Mouse (Mus musculus): ENCODE results near the gene Qrich1.

Gene Qrich1

DNA sequence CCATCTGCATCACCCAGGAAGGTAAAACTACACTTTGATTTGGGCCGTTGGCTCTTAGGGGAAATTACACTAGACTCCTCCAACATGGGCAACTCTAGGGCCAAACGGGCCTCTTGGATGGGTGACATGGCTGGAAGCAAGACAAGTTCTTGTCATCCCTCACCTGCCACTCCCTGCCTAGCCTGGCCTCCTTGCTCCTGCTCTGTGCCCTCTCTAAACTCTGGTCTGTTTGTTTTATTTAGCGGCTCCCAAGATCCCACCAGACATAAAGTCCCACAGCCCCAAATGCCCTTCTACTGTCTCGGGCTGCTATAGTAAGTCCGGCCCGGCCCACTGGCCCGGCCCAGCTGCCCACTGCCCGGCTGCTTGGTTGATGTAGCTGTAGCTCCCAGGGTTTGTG lies 47.1 kb downstream of the Qrich1 start:
- CTCF ChIA-PET, result no interaction called here

DNA sequence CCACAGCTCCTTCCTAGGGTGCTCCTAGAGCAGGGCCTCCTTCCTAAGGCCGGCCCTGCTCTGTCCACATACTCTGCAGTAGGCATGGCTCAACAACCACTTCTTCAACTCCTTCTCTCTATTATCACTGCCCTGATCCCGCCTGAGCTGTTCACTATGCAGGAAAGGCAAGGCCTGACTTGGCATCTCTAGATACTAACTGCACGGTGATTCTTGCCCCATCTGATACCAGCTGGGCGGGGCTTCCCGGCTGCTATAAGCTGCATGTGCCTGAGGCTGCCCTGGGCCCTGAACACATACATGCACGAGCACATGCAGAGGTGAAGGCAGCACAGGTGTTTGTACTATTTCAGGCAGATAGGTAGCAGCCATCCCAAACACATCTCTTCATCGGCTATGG lies 47.5 kb downstream of the Qrich1 start:
- CTCF ChIA-PET, result no interaction called here

DNA sequence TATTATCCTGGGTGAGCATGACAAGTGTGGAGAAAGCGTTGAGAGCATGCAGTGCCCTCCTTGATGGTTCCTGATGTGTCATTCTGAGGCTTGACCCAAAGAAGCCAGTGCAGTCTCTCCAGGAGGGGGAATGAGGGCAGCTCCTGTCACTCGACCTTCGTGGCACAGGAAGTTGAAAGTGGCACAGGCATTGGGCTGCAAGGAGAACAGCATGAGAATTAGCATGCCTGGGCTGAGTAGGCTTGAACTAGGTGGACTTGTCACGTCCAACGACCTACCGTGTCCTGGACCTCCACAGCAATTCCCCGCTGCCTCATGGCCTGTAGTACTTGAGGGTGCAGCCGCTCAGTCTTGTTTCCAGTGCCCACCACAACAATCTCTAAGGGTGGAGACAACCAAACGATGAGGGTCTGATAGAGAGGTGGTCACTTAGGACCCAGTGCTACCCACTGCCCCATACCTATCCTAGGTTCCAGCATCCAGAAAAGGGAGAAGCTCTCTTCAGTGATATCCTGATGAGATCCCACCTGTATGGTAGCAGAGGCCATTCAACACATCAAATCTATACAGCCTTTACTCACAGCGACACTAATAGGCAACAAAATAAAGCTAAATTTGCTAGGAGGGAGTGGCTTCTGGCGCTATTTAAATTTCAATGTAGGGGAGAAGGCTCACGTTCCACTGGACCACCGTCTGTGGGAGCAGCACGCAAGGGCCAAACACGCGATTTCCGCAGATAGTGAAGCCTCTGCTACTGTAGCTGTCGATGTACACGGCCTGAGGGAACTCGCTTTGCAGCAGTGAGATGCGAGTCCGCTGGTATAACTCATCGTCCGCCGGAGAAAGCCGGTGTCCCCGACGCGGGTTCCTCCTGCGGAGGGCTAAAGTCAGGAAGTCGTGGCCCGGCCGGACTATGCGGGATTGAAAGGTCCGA lies 49.5 kb downstream of the Qrich1 start:
- CTCF ChIA-PET, result interaction anchor here (0.5 to 0.9 kb wide), 3 partner anchors 373 to 1016 kb away, joined by 3 to 7 read pairs (median 3); no protein-coding TSS in a partner anchor

DNA sequence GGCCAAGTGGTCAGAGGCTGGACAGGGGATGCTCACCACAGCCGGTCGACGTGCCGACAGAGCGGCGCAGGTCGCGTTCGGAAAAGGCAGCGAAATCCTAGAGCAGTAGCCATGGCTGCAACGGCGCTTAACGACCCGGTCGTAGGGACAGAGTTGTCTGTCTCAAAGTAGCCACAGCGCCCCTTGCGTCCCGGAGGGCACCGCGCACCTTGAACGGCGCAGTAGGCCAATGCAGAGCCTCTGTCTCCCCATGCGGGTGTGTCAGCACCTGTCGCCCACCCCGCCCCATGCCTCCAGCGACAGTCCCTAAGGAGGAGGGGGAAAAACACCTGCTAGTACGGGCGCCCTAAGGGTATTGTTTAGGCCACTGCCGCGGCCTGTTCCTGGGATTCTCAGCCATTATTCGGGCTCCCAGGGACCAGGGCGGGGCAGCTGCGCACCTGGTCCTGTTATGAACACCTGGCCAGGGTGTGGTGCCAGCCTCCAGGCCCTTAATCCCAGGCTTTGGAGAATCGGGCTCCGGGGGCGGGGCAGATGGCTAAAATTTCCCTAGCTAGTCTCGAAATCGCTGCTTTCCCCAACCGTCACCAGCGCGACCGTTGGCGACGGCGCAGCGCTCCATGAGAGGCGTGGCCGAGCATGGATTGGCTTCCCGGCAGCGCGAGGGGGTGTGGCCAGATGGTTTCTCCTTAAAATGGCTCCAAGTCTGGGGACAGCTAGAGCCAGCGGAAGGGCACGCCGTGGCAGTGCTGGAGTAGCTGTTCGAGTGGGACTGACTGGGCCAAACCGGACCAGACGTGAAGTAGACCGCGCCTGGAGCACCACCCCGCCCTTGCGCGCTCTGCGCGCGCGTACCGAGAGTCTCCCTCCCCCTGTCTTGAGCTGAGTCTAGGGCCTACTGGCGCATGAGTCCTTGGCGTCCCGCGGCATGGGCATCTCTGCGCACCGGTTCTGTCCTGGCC lies 50.5 kb downstream of the Qrich1 start, which contains the start of gene Ndufaf3:
Gene Ndufaf3, minus strand, starts transcription at position 620 of the 962 bp plus-strand sequence.
- CTCF ChIA-PET, result interaction anchor here (0.5 to 0.6 kb wide), 3 partner anchors 36 to 1017 kb away, joined by 3 to 7 read pairs (median 3); no protein-coding TSS in a partner anchor

DNA sequence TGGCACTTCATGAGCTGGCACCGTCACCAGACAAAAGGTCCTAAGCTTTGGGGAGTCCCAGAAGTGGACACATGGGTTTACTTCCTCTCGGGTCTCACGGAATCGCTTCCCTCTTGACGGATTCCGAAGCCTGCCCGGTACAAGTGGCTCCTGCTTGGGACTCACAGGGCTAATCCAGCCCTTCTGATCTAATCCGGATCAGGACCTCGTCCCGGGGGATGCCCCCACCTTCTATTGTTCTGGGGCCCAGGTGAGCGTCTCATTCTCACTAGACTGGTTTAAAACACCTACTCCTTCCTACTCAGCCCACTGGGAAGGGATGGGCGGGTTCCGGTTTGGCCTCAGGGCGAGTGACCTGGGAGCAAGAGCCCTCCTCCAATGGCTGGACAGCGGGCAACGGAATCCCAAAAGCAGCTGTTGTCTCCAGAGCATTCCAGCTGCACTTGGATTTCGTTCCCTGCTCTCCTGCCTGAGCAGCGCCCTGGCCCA lies 51.4 kb downstream of the Qrich1 start:
- CTCF ChIA-PET, result interaction anchor here (0.6 kb wide), 1 partner anchor 37 kb away, joined by 3 read pairs; no protein-coding TSS in a partner anchor

DNA sequence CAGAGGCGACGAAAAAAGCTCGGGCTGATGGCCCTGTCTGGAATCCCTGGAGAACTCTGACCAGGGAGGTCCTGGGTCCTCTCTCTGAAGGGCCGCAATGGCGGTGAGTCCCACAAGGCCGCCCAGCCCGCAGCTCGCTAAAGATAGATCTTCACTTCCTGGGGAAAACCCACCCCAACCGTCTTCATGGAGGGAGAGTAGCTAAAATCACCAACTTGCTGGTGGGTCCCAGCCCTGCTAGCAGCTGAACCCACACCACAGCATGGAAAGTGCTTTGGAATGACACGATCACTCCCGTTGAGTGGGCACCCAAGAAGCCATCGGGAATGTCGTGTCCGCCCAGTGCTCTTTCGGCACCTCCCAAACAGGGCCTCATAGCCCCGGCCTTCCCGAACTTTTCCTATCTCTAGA lies 51.9 kb downstream of the Qrich1 start:
- CTCF ChIA-PET, result no interaction called here

DNA sequence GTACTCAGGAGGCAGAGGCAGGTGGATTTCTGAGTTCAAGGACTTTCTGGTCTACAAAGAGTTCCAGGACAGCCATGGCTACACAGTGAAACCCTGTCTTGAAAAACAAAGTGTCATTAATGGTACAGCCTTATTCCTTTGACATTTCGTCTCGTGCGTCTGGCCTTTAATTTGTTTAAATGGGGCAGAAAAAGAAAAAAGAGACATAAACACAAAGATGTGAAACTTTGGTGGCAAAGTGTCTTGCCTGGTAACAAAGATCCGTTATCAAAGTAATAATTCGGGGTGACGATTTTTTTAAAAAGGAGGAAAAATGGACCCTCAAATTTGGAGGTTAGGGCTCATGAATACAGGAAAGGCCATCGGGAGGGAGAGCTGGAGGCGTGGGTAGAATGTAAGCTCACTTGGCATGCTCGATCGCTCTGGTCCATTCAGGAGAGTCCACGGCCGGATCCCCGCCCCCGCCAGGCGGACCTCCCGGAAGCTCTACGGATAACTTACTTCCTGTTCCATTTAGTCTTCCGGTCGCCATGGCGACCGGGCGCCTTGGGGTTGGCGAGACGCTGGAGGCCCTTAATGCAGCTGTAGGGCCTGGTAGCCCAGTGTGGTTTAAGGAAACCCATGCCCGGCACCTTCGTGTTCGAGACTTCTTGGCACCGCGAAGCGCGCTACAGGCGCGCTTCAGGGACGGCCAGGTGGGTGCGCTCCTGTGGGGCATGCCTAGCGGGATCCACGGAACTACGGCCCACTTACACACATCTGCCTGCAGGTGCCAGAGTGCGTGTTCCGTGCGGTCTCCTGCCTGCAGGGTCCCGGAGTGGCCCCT lies 53.0 kb downstream of the Qrich1 start, which contains the start of gene Dalrd3:
Gene Dalrd3, plus strand, starts transcription at position 506 of the 826 bp plus-strand sequence.
- CTCF ChIA-PET, result interaction anchor here (0.5 to 0.6 kb wide), 2 partner anchors 44 to 224 kb away, joined by 3 read pairs; no protein-coding TSS in a partner anchor

DNA sequence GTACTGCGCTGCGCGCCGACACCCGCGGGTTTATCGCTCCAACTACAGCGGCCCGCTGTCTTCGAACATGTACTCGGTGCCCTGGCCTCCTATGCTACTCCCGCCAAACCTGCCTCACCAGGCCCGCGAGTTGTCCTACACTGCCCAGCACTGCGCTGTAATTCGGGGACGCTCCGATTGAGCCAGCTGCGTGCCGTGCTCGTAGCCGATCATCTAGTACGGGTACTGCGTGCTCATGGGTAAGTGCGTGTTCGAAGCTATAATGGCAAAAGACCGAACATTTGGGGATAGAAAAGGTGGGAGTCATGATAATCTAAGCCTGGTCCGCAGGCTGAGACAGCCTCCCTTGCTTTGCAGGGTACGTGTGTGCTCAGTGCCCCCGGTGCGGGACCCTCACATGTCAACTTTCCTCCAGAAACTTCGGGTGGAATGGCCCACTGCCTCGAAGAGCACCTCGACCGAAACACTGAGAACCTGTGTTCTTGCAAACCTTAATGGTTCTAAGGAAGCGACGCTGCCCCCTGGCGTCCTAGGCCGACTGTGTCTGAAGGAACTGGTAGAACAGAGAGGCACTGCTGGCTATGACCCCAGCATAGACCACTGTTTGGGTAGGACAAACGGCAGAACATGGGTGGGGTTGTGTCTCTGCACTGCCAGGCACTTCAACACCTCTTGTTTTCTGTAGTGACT lies 53.7 kb downstream of the Qrich1 start:
- CTCF ChIA-PET, result interaction anchor here (0.5 kb wide), 1 partner anchor 225 kb away, joined by 3 read pairs; no protein-coding TSS in a partner anchor

DNA sequence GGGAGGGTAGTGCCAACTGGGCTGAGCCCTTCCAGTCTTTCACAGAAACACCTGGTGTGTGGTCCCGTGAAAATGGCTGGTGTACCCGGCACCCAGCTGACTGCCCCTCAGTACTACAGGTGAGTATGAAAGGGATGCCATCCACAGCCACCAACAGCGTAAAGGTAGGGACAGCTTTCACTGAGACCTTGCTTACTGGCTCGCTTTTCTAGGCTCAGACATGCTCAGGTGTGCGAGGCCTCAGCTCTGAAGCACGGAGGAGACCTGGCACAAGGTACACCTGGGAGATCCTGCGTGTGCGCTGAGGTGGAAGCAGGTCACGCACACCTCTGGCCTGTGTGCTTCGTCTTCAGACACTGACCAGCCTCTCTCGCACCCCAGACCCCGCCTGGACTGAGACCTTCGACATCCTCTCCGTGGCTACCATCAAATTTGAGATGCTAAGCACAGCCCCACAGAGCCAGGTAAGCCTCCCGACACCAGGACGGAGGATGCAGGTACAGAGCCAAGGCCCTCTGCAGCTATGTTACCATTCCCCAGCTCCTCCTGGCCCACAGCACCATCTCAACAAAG lies 54.9 kb downstream of the Qrich1 start:
- CTCF ChIA-PET, result interaction anchor here (0.6 kb wide), 1 partner anchor 82 kb away, joined by 3 read pairs; no protein-coding TSS in a partner anchor

DNA sequence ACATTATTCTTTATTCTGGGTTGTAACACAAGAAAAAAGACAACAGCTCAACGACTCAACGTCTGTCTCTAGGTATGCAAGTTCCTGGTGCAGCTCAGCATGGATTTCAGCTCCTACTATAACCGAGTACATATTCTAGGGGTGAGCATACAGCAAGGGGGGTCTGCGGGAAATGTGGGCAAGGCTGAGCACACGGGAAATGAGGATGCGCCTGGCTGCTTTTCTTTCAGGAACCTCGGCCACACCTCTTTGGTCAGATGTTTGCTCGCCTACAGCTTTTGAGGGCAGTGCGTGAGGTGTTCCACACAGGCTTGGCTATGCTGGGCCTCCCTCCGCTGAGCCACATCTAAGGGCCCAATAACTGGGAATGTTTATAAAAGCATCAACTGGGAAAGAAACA lies 55.7 kb downstream of the Qrich1 start:
- CTCF ChIA-PET, result interaction anchor here (0.6 kb wide), 1 partner anchor 83 kb away, joined by 3 read pairs; no protein-coding TSS in a partner anchor

DNA sequence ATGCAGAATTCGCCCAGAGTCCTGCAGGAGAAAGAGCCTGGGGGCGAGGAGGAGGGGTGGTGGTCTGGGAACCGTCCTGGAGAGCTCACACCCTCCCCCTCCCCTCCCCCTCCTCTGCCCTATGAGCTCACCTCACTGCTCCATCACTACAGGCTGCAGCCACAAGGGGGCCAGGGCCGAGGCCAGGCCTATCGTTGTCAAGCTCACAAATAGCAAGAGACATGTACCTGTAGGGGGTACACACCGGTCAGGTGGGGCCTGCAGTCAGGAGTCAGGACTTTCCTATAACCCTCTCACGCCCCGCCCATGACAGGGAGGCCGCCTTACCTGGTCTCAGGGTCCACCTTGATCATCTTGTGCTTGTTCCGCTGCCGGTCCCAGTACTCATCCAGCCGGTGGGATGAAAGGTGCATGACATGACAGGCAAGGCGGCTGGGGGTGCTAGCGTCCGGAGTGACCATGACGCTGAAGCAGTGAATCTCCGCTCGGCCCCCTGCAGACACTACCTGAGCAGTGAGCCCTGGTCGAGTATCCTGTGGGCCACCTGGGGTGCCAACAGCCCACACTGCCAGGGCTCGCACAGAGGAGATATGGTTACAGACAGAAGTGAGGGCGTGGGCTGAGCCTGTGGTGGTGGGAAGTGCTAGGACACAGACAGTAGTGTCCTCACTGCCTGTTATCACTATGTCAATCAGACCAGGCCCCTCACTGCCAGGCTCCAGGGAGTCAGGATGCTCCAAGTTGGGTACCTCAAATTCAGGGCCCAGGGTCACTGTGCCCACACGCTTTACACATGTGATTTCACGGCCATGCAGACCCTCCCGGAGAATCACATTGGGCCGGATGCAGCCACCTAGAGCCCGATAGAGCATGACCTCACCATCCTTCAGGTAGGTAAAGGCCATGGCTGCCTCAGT lies 57.4 kb downstream of the Qrich1 start:
- CTCF ChIA-PET, result no interaction called here

DNA sequence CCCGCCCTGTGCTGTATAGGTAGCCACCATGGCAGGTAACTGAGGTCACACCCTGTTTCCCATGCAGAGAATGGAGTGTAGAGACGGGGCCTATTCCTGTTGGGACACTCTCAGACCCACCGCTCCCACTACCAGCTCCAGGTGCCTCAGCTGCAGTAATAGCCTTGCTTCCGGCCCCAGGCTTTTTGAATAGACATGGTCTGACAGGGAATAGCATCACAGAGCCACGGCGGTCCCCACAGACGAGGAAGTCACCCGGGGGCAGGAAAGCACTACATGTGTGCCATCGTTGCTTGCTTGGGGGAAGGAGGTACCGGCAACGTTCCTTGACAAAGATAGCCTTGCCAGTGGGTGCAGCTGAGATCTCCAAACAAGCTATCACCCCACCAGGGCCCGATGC lies 58.3 kb downstream of the Qrich1 start:
- CTCF ChIA-PET, result no interaction called here

DNA sequence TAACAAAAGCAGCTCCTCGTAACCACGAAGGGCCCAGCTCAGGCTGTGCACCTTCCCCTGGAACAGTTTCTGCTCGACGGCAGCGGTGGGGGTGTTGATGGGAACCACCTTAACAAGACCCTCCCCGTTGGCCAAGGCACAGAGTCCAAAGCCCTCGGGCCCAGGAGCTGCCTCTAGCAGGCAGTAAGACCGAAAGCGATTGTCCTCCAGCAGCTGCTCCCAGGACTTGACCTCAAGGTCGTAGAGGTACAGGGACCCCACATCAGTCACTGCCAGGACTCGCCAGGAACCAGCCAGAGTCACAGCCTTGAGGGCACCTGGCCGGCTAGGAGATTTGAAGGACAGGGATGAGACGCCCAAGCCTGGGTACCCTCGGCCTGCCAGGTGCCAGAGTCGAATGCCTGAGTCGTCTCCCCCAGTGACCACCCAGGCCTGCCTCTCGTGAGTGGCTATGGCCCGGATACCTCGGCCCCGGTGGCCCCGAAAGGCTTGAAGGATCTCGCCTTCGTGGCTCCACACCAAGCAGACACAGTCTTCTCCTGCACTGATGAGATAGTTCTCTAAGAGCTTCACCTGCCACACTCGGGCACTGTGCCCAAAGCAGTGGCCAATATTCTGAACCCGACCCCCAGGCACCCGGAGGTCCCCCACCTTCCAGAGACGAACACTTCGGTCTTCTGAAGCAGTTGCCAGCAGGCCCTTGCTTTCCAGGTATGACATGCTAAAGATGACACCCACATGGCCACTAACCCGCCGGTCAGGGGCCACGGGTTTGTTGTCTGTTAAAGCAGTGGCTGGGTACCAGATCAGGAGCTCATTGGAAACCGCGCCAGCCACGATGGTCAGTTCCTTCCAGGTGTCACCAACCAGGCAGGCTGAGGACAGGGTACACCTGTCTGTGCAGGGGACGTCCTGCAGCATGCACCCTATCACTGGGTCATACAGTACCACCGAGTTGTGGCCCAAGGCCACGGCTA lies 59.0 kb downstream of the Qrich1 start:
- CTCF ChIA-PET, result no interaction called here

DNA sequence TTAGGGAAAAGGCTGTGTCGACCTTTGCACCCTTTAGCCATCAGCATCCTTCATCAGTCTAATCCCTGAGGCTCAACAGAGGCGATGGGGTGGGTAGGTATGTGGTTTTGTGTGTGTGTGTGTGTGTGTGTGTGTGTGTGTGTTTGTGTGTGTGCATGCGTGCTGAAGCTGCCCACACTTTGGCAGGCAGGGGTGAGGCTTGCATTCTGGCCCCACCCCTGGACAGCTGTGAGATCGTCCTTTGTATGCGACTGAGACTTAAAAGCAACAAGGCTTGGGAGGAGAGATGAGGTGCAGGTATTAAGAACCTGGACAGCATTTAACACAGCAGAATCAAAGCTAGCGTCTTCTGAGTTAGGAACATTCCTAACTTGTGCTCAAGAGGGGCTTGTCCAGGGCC lies 60.4 kb downstream of the Qrich1 start:
- CTCF ChIA-PET, result no interaction called here

DNA sequence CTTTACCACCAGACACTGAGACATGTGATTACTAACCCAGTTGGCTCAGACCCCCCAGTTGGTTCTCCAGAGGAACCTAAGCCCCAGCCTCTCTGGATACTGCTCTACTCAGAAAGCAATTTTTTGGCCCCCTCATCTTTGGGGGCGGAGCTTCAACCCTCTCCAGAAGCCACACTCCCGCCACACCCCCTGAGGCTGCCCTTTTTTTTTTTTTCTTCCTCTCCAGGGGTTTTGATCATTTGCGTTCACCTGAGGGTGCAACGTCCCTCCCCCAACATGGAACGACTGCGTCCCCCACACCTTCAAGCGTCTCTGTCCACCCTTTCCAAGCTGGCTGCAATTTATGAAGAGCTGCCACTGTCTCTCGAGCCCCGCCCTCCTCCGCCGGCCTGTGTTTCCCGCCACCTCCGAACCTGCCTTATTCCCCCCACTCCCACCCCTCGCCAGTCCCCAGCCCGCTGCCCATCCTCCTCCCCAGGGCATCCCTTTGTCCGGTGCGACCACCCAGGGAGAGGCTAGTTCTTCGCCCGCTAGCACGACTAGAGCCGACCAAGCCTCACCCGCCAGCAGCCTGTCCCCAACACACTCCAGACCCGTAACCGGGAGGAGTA lies 61.4 kb downstream of the Qrich1 start:
- CTCF ChIA-PET, result no interaction called here

DNA sequence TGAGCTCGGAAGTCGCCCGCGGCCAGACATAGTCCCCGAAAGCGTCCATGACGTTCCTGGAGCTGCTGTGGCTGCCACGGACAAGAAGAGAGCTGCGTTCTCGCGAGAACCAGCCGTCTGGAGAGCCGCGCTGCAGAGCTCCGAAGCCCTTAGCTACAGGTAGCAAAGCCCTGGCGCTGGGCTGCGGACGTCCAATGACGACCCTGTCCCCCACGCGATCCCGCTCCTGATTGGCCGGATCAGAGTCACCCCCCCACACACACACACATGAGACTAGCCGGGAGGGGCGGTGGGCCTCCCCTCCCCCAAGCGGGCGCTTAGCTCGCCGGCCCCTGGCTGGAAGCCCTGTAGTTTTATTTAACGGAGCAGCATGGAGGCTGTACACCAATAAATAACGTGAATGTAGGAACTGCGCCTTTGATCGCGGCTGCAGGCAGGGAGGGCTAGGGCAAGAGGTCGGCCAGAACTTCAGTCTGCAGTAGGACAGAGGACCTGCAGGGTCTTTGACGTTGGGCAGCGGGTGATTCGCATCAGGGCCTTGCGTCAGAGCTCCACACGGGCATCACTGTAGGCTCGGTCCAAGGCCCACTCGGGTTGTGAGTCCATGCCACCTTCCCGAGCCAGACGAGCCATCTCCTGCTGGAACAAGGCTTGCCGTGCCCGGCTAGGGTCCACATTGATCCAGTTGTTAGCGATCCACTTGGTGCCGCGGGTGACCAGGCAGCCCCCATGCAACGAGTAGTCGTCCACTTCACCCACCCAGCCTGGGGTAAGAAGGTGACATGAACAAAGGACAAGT lies 62.1 kb downstream of the Qrich1 start, which contains the start of gene Wdr6:
Gene Wdr6, minus strand, starts transcription at position 195 of the 799 bp plus-strand sequence.
- CTCF ChIA-PET, result no interaction called here

All from spleen, embryonic (tissue).